Mouse (Mus musculus) intestine, embryonic 15.5 days (tissue): ENCODE results near the gene Sun2. TPM values are rescaled to one million over a fixed set of nuclear protein-coding genes. Genes with fewer than 3 reads are reported as not detected.

Experiments
- ATAC-seq: fragments of 200-750 bp; cut with Nextera tagmentation; 2 replicates; pipeline ENCODE4 v1.8.0; 2017; ENCODE audit warnings: moderate TSS enrichment, moderate library complexity
- H3K27ac ChIP-seq: fragments of 300-500 bp; sonication (generic); 2 replicates; pipeline ENCODE4 v1.5.1; 2015; ENCODE audit warnings: mild to moderate bottlenecking, inconsistent platforms
- H3K27me3 ChIP-seq: fragments of 300-500 bp; sonication (generic); replicated peaks from 2 replicates; pipeline ENCODE4 v1.6.1; 2015; ENCODE audit warnings: inconsistent platforms
- H3K36me3 ChIP-seq: fragments of 300-500 bp; sonication (generic); 2 replicates; pipeline ENCODE4 v1.6.1; 2015; ENCODE audit warnings: inconsistent platforms
- H3K4me1 ChIP-seq: fragments of 300-500 bp; sonication (generic); replicated peaks from 2 replicates; pipeline ENCODE4 v1.6.1; 2015; ENCODE audit warnings: inconsistent platforms
- H3K4me2 ChIP-seq: fragments of 300-500 bp; sonication (generic); replicated peaks from 2 replicates; pipeline ENCODE4 v1.6.1; 2015; ENCODE audit warnings: mild to moderate bottlenecking, inconsistent platforms
- H3K4me3 ChIP-seq: fragments of 300-500 bp; sonication (generic); replicated peaks from 2 replicates; pipeline ENCODE4 v1.5.1; 2015; ENCODE audit warnings: inconsistent platforms
- H3K9ac ChIP-seq: fragments of 300-500 bp; sonication (generic); 2 replicates; pipeline ENCODE4 v1.6.1; 2015; ENCODE audit warnings: inconsistent platforms
- H3K9me3 ChIP-seq: fragments of 300-500 bp; sonication (generic); 2 replicates; pipeline ENCODE4 v1.6.1; 2016; ENCODE audit warnings: inconsistent platforms
- WGBS: fragments of 180-500 bp; shearing (Covaris S2); methylation state at CpG from one replicate; pipeline ENCODE4 v1.1.7; 2015; 5-methylcytosine and 5-hydroxymethylcytosine counted together
- polyA plus RNA-seq: library from polyadenylated mRNA; unstranded; fragments of >200 nt; fragmentation: Nextera tagmentation; extraction: Ambion mirVana; gene quantifications from 2 replicates; pipeline ENCODE4 v1.2.1, GENCODE M21; 2015

Gene Sun2
- polyA plus RNA-seq, 1 experiment from 2014 or later: 3.4 TPM

DNA sequence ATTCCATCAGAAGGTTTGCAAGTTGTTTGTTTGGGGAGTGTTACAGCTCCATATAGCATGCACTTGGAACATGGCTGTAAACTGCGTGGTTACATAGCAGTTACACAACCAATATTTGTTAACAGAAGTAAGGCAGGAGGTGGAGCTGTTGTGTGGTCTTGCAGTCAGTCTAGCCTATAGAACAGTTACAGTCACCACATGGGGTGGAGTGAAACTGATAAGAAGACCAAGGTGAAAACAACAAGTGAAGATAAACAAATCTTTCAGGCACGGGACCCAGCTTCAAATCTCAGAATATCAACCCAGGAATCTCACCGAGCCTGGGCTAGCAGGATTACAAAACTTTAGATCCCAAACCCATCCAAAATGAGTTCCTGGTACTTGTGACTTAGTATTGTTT lies 1.6 kb downstream of the Sun2 start:
- H3K9me3 ChIP-seq: no peaks in the 10 kb centered on the region
- no peaks in the 10 kb centered on the region for H3K27me3 ChIP-seq
- peak overlapping the region; percentile 97 for H3K4me3 ChIP-seq
- WGBS: 61% methylated on average over 3 of the region's 3 CpGs
- H3K4me2 ChIP-seq: peak overlapping the region; percentile 90
- peaks cover 21% of the 10 kb centered on the region for H3K4me1 ChIP-seq
- H3K36me3 ChIP-seq: peaks cover 22% of the 10 kb centered on the region
- no peak for ATAC-seq
- H3K9ac ChIP-seq: 0 out of 2 replicates have a peak overlapping the region, but pooled peaks have one; percentile 92
- no peak overlapping the region for H3K27ac ChIP-seq

DNA sequence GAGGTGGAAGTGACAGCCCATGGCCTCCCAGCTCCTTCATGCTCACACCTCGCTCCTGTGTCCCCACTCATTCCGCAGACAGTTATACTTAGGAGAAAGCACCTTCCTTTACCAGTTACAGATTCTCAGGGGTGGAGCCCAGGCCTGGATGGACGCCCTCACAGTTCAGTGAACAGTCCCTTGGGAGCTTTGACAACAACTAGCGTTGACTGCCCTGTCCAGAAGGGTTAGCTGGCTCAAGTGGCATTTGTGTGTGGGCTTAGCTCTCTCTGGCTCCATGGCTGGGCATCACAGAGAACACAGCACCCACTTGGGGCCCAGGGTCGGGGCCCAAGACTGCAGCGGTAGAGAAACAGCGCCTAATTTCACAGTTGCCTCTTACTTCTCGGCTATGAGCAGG lies 8.0 kb downstream of the Sun2 start:
- peaks cover 42% of the 10 kb centered on the region for H3K36me3 ChIP-seq
- H3K4me2 ChIP-seq: no peak overlapping the region
- no peak overlapping the region for H3K27ac ChIP-seq
- ATAC-seq: no peak
- no peaks in the 10 kb centered on the region for H3K27me3 ChIP-seq
- peaks cover 5% of the 10 kb centered on the region; the same call in 1 of the 2 replicates for H3K4me1 ChIP-seq
- no peak overlapping the region for H3K9ac ChIP-seq
- 86% methylated on average over 8 of the region's 8 CpGs for WGBS
- H3K4me3 ChIP-seq: no peak overlapping the region
- H3K9me3 ChIP-seq: no peaks in the 10 kb centered on the region

DNA sequence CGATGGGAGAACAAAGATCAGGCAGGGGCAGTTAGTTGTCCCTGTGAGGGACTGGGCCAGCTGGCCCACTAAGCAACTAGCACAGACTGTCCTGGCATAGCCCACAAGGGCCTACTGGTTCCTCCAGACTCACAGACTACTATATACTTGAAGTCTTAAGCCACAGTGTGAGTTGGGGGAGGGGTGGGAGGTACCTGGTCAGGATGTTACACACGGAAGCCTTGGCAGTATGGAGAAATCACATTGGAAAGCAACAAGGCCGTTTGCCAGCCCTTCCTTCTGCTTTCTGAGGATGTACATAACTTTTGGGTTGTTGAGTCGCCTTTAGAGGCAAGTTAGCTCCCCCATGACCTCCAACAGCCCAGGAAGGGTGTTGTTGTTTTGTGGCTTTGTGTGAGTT lies 8.7 kb downstream of the Sun2 start:
- no peaks in the 10 kb centered on the region for H3K9me3 ChIP-seq
- H3K36me3 ChIP-seq: peaks cover 39% of the 10 kb centered on the region
- no peak overlapping the region for H3K9ac ChIP-seq
- H3K4me3 ChIP-seq: no peak overlapping the region
- no peak overlapping the region for H3K27ac ChIP-seq
- H3K4me1 ChIP-seq: peaks cover 3% of the 10 kb centered on the region; the same call in 1 of the 2 replicates
- no peaks in the 10 kb centered on the region for H3K27me3 ChIP-seq
- H3K4me2 ChIP-seq: no peak overlapping the region
- no peak for ATAC-seq
- 75% methylated on average over 4 of the region's 4 CpGs for WGBS

DNA sequence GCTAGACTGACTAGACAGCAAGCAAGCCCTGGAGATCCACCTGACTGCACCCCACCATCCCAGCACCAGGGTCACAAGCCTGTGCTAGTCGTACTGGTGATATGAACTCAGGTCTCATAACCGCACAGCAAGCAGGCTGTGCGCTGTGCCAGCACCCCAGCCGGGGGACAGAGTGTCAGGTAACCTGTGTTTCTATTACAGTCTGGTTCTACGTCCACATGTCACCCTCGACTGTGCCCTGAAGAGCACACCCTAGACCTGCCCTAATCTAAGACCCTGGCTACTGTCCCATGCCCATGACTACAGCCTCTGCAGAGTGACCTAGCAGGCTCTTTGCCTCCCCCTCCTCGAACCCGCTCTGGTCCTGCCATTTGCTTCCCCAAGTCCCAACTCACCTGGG lies 9.1 kb downstream of the Sun2 start:
- Histone ChIP-seq H3K36me3 (peaks cover 36% of the 10 kb centered on the region), H3K4me1 (peaks cover 3% of the 10 kb centered on the region; the same call in 1 of the 2 replicates), H3K9ac (no peak overlapping the region), H3K9me3 (no peaks in the 10 kb centered on the region), H3K27me3 (no peaks in the 10 kb centered on the region), H3K4me3 (no peak overlapping the region), H3K27ac (no peak overlapping the region), H3K4me2 (no peak overlapping the region)
- no peak for ATAC-seq
- 93% methylated on average over 8 of the region's 8 CpGs for WGBS

DNA sequence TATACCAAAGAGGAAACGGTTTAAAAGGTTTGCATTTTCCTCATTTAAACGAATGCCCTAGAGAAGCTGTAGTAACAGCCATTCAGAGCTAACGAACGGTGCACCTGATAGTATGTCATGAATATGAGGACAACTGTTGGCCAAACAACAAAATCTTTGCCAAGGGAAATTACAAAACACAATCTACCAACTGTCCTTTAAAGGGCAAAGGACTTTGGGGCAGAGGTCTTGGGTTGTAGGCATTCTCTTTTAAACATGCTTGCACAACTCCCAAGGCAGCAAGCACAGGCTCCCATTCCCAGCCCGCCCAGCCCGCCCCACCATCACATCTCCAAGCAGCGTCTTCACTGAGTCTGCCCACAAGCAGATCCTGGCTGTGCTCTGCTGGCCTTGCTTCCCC lies 10.8 kb downstream of the Sun2 start:
- Histone ChIP-seq H3K4me2 (no peak overlapping the region), H3K36me3 (peaks cover 38% of the 10 kb centered on the region), H3K9ac (no peak overlapping the region), H3K4me3 (no peak overlapping the region), H3K9me3 (no peaks in the 10 kb centered on the region), H3K4me1 (no peaks in the 10 kb centered on the region; the same call in 1 of the 2 replicates), H3K27ac (no peak overlapping the region), H3K27me3 (no peaks in the 10 kb centered on the region)
- 84% methylated on average over 7 of the region's 7 CpGs for WGBS
- ATAC-seq: no peak

DNA sequence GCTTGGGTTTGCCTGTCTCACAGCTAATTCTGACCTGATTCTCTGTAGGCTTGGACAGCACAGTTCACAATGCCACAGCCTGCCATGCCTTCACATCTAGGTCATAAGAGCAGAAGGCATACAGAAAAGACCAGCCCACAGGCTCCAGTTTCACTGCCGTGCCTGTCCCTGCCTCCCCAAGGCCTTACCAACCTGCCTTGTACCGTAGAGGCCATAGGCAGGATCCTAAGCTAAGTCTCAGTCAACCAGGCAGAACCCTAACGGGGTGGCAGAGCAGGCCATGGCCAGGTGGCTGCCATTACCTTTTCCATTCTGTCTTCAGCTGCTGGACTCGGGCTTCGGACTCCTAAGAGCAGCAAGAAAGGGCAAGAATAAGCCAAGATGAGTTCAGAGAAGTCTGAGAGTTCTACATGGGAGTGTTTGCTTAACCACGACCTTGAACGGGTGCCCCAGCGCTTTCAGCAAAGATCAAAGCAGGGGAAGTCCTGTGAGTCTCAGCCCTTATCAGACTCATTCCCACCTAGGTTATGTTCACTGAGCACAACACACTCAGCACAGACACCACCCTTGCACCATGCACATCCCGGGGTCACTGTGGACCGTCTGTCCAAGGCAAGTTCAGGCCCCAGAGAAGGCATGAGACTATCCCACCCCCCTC lies 13.5 kb downstream of the Sun2 start:
- Histone ChIP-seq H3K4me3 (no peak overlapping the region), H3K27me3 (no peaks in the 10 kb centered on the region), H3K9me3 (no peaks in the 10 kb centered on the region), H3K9ac (no peak overlapping the region), H3K4me1 (no peaks in the 10 kb centered on the region; the same call in 1 of the 2 replicates), H3K36me3 (peaks cover 39% of the 10 kb centered on the region), H3K27ac (no peak overlapping the region), H3K4me2 (no peak overlapping the region)
- peak; percentile 67 for ATAC-seq
- 63% methylated on average over 10 of the region's 10 CpGs for WGBS

DNA sequence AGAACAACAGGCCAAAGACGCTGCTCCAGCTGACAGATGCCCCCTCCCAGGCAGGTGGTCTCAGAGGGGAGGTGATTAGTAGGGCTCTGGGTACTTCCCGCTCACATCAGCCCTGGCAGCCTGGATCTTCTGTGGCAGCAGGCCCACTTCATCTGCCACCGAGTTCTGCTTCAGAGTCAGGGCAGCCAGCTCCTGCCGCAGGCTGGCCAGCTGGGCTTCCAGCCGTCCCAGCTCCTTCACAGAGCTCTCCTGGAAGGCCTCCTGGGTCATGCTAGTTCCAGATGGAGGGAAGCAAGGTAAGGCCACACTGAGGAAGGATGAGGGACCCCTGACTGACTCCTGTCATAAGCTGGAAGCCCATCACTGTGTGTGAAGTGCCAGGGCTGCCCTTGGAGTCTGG lies 14.0 kb downstream of the Sun2 start:
- WGBS: 75% methylated on average over 5 of the region's 5 CpGs

DNA sequence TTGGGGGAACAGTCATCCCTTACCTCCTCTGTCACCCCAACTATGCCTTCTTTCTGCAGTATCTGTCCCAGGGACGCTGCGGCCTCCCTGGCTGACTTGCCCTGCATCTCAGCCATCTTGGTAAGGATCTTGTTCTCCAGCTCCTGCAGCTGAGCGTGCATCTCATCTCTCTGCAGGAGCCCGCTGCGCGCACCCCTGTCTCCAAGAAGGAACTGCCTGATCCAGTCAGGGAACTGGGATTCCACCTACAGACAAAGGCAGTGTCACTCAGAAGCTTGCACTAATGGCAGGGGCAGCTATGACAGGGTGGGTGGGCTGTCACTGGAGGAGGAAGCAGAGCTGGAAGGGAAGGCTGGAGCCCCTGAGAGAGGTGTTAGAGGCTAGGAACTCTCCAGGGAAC lies 14.5 kb downstream of the Sun2 start:
- Histone ChIP-seq H3K4me3 (no peak overlapping the region), H3K4me2 (no peak overlapping the region), H3K9me3 (no peaks in the 10 kb centered on the region), H3K27ac (no peak overlapping the region), H3K27me3 (no peaks in the 10 kb centered on the region), H3K4me1 (no peaks in the 10 kb centered on the region; the same call in 1 of the 2 replicates), H3K36me3 (peaks cover 31% of the 10 kb centered on the region), H3K9ac (no peak overlapping the region)
- no peak for ATAC-seq
- 95% methylated on average over 6 of the region's 6 CpGs for WGBS

More for the DNA sequence above, 14.0 kb downstream of the Sun2 start:
- H3K9ac ChIP-seq: no peak overlapping the region
- ATAC-seq: no peak
- no peak overlapping the region for H3K4me2 ChIP-seq
- no peaks in the 10 kb centered on the region for H3K9me3 ChIP-seq
- H3K27ac ChIP-seq: no peak overlapping the region
- no peak overlapping the region for H3K4me3 ChIP-seq
- H3K36me3 ChIP-seq: peaks cover 34% of the 10 kb centered on the region
- H3K4me1 ChIP-seq: no peaks in the 10 kb centered on the region; the same call in 1 of the 2 replicates
- H3K27me3 ChIP-seq: no peaks in the 10 kb centered on the region

DNA sequence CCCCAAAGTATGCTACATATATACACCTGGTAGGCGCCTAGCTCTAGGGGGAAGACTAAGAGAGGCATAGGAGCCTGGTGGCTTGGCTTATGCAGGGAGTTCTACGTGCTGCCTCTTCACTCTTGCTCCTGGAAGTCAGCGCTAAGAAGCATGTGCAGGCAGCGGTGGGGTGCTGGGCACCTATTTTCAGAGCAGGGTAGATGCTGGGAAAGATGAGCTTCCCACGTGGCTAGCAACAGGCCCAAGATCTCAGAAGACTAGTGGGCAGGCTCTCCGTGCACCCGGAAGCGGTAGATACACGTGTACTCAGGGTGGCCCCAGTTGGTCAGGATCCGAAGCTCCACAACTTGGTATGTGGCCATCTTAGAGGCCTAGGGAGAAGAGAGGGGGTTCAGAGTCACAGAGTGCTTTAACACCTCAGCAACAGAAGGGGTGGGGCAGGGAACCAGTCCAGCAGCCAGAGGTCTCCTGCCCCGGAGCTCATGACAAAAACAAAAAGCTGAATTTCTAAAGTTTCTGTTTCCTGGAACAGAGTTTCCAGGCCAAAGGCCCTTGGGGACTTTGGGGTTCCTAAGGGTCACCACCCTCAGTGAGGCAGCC lies 17.0 kb downstream of the Sun2 start:
- Histone ChIP-seq H3K36me3 (peaks cover 35% of the 10 kb centered on the region; the same call in 1 of the 2 replicates), H3K4me3 (no peak overlapping the region), H3K4me2 (no peak overlapping the region), H3K27me3 (no peaks in the 10 kb centered on the region), H3K4me1 (no peaks in the 10 kb centered on the region; the same call in 1 of the 2 replicates), H3K9ac (no peak overlapping the region; the same call in 1 of the 2 replicates), H3K27ac (no peak overlapping the region), H3K9me3 (no peaks in the 10 kb centered on the region)
- no peak for ATAC-seq
- 90% methylated on average over 11 of the region's 11 CpGs for WGBS

DNA sequence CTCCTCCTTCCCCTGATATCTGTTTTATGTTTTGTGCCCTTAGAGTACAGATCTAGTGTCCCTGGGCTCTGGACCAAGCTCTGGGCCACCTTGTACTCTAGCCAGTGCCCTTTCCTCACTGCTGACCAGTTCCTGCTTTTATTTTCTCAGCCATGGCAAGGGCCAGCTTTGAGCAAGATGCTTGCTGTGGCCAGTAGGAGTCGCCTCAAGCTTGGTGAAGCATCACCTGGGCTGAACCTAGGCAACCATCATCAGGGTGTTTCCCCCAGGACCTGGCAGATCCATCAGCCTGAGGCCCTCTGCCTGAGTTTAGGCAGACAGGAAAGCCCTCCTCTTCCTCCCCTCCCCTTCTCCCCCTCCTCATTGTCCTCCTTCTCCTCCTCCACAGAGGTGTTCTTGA lies 18.9 kb downstream of the Sun2 start:
- H3K4me3 ChIP-seq: no peak overlapping the region
- no peak overlapping the region for H3K27ac ChIP-seq
- no peak overlapping the region for H3K4me2 ChIP-seq
- no peaks in the 10 kb centered on the region; the same call in 1 of the 2 replicates for H3K4me1 ChIP-seq
- no peak for ATAC-seq
- H3K9ac ChIP-seq: no peak overlapping the region
- 21% methylated on average over 1 of the region's 1 CpGs for WGBS
- H3K27me3 ChIP-seq: no peaks in the 10 kb centered on the region
- peaks cover 36% of the 10 kb centered on the region for H3K36me3 ChIP-seq
- H3K9me3 ChIP-seq: no peaks in the 10 kb centered on the region

DNA sequence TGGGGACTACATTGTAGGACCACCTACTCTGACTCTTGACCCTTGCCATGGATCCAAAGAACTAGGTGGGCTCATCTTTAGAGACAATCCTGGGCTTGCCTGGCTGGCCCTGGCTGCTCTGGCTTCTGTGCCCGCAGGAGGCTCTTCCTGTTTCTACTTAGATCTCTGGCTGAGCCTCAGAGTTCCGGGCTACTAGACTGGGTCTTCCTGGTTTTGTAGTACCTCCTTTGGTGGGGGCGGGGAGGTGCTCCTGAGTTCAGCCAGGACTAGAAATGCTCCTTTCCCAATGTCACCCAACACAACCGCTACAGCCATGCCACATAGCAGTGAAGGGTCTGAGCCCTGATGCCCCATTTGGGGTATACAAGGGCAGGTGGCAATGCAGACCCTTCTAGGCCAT lies 21.5 kb downstream of the Sun2 start:
- no peaks in the 10 kb centered on the region for H3K4me1 ChIP-seq
- H3K27ac ChIP-seq: no peak overlapping the region
- H3K9ac ChIP-seq: no peak overlapping the region
- no peak for ATAC-seq
- H3K4me2 ChIP-seq: no peak overlapping the region
- no peaks in the 10 kb centered on the region for H3K9me3 ChIP-seq
- 89% methylated on average over 4 of the region's 4 CpGs for WGBS
- H3K36me3 ChIP-seq: peaks cover 31% of the 10 kb centered on the region
- no peaks in the 10 kb centered on the region for H3K27me3 ChIP-seq
- no peak overlapping the region for H3K4me3 ChIP-seq

DNA sequence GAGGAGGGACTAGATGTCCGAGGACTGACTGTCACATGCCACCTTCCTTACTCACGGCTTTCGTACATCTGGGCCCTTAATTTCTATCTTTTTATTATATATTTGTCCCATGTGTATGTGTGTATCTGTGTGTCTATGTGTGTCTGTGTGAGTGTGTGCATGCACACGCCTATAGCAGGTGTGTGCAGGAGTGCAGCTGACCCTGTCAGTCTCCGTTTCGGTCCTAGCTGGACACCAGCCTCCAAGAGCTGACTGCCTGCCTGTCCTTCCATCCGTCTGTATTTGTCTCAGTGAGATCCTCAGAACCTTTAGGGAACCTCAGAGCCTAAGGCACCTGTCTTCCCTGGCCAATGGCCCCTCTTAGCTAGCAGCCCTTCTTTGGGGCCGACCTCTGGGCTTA lies 22.1 kb downstream of the Sun2 start:
- no peak for ATAC-seq
- H3K4me2 ChIP-seq: no peak overlapping the region
- WGBS: 88% methylated on average over 8 of the region's 8 CpGs
- H3K36me3 ChIP-seq: peaks cover 33% of the 10 kb centered on the region
- H3K4me1 ChIP-seq: no peaks in the 10 kb centered on the region
- no peaks in the 10 kb centered on the region for H3K27me3 ChIP-seq
- no peak overlapping the region for H3K9ac ChIP-seq
- H3K9me3 ChIP-seq: no peaks in the 10 kb centered on the region
- H3K4me3 ChIP-seq: no peak overlapping the region
- H3K27ac ChIP-seq: no peak overlapping the region

DNA sequence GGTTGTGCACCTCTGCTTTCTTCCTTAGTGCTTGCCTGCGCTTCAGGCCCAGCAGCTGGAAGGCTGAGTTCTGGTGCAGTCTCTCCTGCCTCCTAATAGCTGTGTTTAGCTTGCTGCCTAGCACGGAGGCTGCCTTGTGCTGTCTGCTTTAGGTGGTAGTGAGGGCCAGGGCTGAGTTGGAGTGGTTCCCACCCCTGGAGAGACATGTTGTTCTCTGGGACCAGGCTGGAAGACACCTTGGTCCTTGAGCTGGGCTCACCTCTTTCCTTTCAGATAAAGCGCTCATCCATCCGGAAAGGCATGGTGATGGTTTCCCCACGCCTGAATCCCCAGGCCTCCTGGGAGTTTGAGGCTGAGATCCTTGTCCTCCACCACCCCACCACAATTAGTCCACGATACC lies 25.6 kb downstream of the Sun2 start:
- Histone ChIP-seq H3K9ac (no peak overlapping the region), H3K36me3 (peaks cover 48% of the 10 kb centered on the region)
- WGBS: 93% methylated on average over 6 of the region's 6 CpGs

More for the DNA sequence above, 25.6 kb downstream of the Sun2 start:
- no peak for ATAC-seq
- no peaks in the 10 kb centered on the region for H3K4me1 ChIP-seq
- no peak overlapping the region for H3K27ac ChIP-seq
- no peak overlapping the region for H3K4me2 ChIP-seq
- H3K4me3 ChIP-seq: no peak overlapping the region
- no peaks in the 10 kb centered on the region for H3K9me3 ChIP-seq
- no peaks in the 10 kb centered on the region for H3K27me3 ChIP-seq
